Mouse (Mus musculus): ENCODE measurements around the gene Card6.
"Not testable (repeated sequence)": the region's sequence is repeated elsewhere in the genome, so short reads cannot be mapped to it uniquely, and the experiment has no call there.

Gene Card6

GRCm38 (mm10) chr15:5130887-5131668 is 22.7 kb upstream of the Card6 start:
- intact Hi-C loops (cut with DNase I), result not testable (repeated sequence)

DNA sequence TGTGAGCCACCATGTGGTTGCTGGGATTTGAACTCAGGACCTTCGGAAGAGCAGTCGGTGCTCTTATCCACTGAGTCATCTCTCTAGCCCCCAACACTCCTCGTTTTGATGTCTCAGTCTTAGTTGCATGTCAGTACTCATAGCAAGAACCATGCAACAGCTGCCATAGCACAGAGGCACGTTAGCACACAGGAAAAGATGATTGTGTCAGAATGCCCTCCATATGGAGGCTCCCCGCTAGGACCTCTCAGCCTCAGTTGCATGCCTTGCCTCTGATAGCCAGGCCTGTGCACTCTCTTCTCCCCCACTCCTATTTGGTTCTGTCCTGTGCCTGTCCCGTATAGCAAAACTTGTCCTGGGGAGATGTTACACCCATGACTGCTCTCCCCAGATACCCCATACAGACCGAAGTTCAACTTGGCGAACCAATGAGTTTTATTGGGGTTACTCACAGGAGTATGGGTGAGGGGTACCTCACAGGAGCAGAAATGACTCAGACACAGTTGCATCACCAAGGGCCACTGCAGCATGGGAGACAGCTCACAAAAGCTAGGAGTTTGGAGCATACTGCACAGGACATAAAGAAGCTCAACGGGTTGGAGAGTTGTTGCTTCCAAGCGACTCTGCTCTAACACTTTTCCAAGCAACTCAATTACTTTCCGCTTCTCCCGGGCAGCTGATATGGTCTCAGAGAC is 20.9 kb upstream of the Card6 start:
- intact Hi-C loops (cut with DNase I), result no loop called here

- intact Hi-C loops (cut with DNase I), result no loop called here
Observed at GRCm38 (mm10) chr15:5128176-5128940, 20.0 kb upstream of the Card6 start.

DNA sequence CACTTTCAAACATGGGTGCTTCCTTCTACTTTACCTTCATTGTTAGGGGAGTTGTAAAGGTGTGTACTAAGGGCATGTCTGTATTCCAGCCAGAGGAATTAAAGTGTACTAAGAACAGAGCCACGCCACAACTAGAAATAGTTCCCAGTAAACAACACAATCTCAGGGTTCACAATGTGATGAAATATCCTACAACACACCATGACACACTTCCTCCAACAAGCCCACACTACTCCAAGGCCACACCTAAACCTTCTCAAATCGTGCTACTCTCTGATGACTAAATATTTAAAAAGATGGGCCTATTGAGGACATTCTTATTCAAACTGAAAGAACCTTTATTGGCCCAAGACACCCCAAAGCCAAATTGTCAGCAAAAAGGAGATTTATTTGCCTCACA is 19.1 kb upstream of the Card6 start:
- intact Hi-C loops (cut with DNase I), result no loop called here

DNA sequence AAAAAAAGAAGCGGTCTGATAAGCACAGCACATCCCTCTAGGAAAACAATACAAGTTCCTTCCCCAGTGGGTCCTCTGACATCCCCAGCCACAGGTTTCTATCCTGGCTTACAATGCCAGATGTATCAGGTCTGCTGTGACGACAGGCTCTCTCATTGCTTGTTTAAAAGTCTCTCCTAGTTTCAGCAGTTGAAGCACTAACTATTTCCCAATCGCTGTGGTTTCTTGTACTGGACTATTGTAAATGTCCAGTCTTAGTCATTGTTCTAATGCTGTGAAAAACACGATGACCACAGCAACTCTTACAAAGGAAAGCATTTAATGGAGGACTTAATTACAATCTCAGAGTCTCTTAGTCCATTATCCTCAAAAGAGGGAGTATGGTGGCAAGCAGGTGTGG is 18.1 kb upstream of the Card6 start:
- intact Hi-C loops (cut with DNase I), result no loop called here

DNA sequence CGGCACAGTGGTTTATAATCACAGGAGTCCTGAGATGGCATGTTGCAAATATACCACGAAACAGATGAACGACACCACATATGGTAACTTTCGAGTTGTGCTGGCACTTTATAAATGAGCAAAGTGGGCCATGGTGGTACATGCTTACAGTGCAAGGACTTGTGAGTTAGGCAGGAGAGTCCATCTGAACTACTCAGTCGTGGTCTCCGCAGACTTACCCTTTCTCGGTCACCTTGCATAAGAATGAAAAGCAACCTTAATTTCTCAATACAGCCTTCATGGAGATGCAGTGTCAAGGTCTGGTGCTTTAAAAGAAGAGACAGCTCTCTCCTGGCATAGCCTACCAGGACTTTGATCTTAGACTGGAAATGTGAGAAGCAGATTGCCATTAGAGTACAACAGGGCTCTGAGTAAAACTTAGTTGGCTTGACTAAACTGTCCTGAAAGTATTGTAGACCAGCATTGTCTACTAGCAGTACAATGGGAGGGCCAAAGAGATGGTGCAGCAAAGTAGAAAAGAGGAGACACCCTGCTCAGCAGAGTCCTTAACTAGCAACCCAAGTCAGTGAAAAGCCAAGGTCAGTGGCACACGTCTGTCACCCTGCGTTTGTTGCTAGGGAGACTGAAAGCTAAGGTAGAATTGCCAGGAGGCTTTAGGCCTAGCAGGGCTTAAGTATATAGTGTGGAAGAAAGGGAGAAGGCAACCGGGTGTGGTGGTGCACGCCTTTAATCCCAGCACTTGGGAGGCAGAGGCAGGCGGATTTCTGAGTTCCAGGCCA is 13.4 kb upstream of the Card6 start:
- intact Hi-C loops (cut with DNase I), result no loop called here

DNA sequence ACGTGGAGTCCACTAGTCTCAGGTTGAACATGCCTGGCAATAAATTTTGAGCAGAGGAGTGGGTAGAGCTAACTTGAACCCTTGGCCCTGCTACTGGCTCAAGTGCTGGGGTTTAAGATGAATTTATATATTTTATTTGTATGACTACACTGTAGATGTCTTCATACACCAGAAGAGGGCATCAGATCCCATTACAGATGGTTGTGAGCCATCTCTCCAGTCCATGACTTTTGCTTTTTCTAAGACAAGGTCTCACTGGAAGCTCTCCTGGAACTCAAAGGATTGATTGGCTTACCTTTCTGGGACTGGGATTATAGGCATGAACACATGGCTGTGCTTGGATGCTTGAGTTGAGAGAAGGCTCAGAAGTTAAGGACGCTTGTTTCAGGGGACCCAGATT is 11.4 kb upstream of the Card6 start:
- intact Hi-C loops (cut with DNase I), result loop anchor here (10.0 kb wide), 2 partner anchors 65 to 1155 kb away; partner anchors contain the start of gene Ttc33

DNA sequence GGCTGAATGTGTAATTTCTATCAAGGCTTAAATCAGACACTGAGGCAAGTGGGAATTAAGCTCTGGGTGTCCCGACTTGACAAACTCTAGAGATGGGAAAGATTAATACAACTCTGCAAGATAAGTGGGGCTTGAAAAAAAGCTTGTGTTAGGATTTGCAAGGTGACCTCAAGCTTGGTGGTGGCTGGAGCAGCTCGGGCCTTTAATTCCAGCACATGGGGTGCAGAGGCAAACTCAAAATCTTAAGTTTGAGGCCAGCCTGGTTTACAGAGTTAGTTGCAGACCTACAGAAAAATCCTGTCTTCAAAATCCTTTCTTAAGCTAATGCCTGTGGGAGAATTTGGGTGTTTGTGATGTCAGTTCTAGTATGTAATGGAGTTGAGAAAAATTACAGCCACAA is 10.9 kb upstream of the Card6 start:
- intact Hi-C loops (cut with DNase I), result loop anchor here (10.0 kb wide), 2 partner anchors 66 to 1154 kb away; partner anchors contain the start of gene Ttc33

GRCm38 (mm10) chr15:5118626-5119025 is 10.3 kb upstream of the Card6 start:
- intact Hi-C loops (cut with DNase I), result loop anchor here (10.0 kb wide), 2 partner anchors 66 to 1154 kb away; partner anchors contain the start of gene Ttc33

DNA sequence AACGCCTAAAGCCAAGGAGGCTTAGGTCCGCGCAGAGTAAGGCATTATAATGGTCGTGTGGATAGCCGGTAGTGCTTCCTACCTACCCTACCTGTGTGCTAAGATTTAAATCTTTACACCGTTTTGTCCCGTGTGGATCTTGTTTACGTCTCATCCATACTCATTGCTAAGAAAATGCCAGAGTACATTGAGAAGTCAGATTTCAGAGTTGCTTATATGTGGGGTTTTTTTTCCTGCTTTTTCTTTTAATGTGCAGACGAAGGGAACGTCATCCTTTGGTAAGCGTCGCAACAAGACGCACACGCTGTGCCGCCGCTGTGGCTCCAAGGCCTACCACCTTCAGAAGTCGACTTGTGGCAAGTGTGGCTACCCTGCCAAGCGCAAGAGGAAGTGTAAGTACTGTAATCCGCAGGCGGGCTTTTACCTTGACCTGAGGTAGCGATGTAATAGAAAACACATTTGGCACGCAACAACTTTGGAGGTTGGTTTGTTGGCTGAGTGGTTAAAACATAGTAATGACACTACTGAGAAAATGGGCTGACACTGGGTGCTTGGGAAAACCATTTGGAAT is 8.8 kb upstream of the Card6 start:
- intact Hi-C loops (cut with DNase I), result loop anchor here (10.0 kb wide), 2 partner anchors 68 to 1152 kb away; partner anchors contain the start of gene Ttc33

DNA sequence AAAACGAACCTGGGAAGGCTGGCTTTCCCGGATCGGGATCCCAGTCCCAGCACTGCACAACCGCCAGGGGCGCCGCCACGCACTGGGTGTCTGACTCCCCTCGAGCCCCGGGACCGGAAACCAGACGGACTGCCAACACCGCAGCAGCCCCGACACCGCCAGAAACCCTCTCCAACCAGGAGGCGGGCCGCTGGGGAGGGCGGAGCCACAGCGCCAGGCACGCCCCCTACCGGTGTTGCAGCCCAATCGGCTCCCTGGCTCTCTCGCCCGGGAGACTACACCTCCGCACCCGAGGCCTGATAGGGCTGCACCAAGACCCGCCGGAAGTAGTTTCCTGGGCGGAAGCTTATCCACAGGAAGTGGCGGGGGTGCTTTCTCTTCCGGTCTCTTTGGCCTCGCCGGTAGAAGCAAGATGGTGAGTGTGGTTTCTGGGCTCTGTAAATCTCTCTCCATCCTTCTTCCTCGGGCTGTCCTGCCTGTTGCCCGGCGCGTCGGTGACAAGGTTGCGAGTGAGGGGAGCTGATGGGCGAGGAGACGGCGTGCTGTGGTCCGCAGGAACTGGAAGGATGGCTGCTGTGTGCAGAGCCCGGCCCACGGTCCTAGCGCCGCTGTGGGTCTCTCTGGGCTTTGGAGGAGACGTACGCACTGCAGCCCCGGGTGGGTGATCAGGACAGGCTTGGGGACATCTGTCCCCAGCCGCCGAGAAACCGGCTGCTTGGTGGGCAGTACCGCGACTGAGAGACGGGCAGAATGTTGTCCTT is 8.1 kb upstream of the Card6 start, which contains the start of gene Rpl37:
Gene Rpl37 (plus strand): TSS at position 376 of the 761 bp plus-strand sequence.
- intact Hi-C loops (cut with DNase I), result loop anchor here (10.0 kb wide), 2 partner anchors 68 to 1152 kb away; partner anchors contain the start of gene Ttc33

GRCm38 (mm10) chr15:5115173-5115572 is 6.8 kb upstream of the Card6 start:
- intact Hi-C loops (cut with DNase I), result loop anchor here (10.0 kb wide), 2 partner anchors 70 to 1150 kb away; partner anchors contain the start of gene Ttc33

DNA sequence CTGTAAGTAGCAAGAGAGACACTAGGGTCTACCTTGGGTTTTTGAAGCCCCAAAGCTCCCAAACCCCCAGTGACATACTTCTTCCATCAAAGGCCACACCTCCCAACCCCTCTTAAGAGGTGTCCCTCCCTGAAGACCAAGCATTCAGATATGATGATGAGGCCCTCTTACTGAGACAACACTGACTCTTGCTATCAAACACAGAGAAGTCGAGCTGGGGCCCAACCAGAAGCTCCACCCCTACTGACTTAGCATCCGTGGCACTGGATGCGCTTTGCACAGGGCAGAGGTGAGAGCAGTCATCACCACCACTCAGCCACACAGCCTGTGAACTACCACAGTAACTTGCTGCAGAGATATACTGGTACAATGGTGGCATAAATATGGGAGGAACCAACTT is 4.3 kb upstream of the Card6 start:
- intact Hi-C loops (cut with DNase I), result loop anchor here (10.0 kb wide), 2 partner anchors 72 to 1148 kb away; partner anchors contain the start of gene Ttc33

GRCm38 (mm10) chr15:5108655-5109040 is 309 bp upstream of the Card6 start:
- intact Hi-C loops (cut with DNase I), result loop anchor here (10.0 kb wide), 1 partner anchor 1054 kb away; no protein-coding TSS in a partner anchor

- intact Hi-C loops (cut with DNase I), result loop anchor here (10.0 kb wide), 1 partner anchor 1051 kb away; no protein-coding TSS in a partner anchor
Observed at GRCm38 (mm10) chr15:5106293-5106692, 2.0 kb downstream of the Card6 start.

DNA sequence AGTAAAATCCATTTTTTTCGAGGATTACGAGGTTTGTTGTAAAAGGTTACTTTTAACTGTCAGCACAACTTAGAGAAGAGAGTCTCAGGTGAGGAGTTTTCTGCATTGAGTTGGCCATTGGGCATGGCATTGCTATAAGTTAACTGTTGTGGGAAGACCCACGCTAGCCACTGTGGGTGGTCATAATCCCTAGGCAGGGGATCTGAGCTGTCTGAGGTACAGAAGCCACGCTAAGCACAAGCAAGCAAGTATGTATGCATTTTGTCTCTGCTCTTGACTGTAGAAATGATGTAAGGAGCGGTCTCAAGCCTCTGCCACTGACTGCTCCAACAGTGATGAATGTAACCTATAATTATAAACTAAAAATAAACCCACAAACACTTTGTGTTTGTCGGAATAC is 2.4 kb downstream of the Card6 start:
- intact Hi-C loops (cut with DNase I), result loop anchor here (10.0 kb wide), 1 partner anchor 1051 kb away; no protein-coding TSS in a partner anchor

GRCm38 (mm10) chr15:5102312-5102711 is 6.0 kb downstream of the Card6 start:
- intact Hi-C loops (cut with DNase I), result loop anchor here (10.0 kb wide), 1 partner anchor 1048 kb away; no protein-coding TSS in a partner anchor

DNA sequence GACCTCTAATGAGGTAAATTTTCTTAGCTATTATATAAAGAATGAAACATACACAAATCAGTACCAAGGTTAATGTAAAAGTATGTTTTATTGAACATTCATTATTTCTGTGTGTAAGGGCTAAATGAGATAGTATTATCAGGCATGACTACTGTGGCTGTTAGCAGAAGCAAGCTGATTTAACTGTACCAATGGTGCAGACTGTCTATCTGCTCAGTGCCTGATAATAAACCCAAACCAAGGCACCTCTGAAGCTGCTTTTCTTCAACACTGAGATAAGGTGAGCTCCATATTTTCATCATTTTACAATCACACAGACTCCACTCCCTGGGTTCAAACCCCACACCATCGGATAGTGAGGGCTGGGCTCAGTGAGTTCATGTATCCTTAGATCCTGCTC is 11.0 kb downstream of the Card6 start:
- intact Hi-C loops (cut with DNase I), result no loop called here
